Mouse (Mus musculus) myocyte (in vitro differentiated cells): ENCODE measurements at regions not wholly inside any gene's neighbourhood (a gene's known extent, or its start where the extent isn't known, plus 50 kb on each side); places are given as distances from the start of the nearest gene placed in this dataset.

Source experiments
- MYOG ChIP-seq, 3 experiments: IDR thresholded peaks; one replicate each; pipeline ENCODE4 v1.6.1; 2011; ENCODE audit warnings: control low read depth in 2 of 3, low read depth in 2 of 3, mild to moderate bottlenecking in 2 of 3; ENCODE audit not compliant: insufficient read length in 2 of 3, control insufficient read depth in 1 of 3, insufficient read depth in 1 of 3
- POLR2A ChIP-seq: IDR thresholded peaks from one replicate; pipeline ENCODE4 v1.6.1; 2011; ENCODE audit warnings: low read depth, mild to moderate bottlenecking, control low read depth, moderate library complexity; ENCODE audit not compliant: insufficient read length
- POLR2AphosphoS2 ChIP-seq: IDR thresholded peaks from one replicate; pipeline ENCODE4 v1.6.1; 2011; ENCODE audit warnings: low read depth, control low read depth; ENCODE audit not compliant: insufficient read length

GRCm38 (mm10) chr13:44651259-44652238, 77.7 kb upstream of the Jarid2 start:
- TF ChIP-seq POLR2A: no peak
- TF ChIP-seq MYOG (IDR thresholded peaks at IDR 0.05; ENCODE audit: control insufficient read depth in 1 of 3, insufficient read depth in 1 of 3, insufficient read length in 2 of 3, low read depth in 2 of 3): no peak
- no peak for TF ChIP-seq POLR2AphosphoS2
